Mouse (Mus musculus): ENCODE results near the gene Iqce. TPM values are rescaled to one million over a fixed set of nuclear protein-coding genes. Genes with fewer than 3 reads are reported as not detected.

Gene Iqce
- polyA plus RNA-seq, 1 experiment from 2014 or later: 26.1 TPM

GRCm38 (mm10) chr5:140628995-140629394, 73.2 kb downstream of the Iqce start:
- H3K4me2 ChIP-seq (ENCODE audit: low read depth, low read length): no peak overlapping the region
- no peaks in the 10 kb centered on the region for H3K4me1 ChIP-seq (ENCODE audit: control insufficient read depth, insufficient read depth, low read length)
- H3K36me3 ChIP-seq (ENCODE audit: control insufficient read depth, insufficient read depth, low read length): peaks cover 88% of the 10 kb centered on the region
- 99% methylated on average over 9 of the region's 9 CpGs for WGBS
- H3K9me3 ChIP-seq (ENCODE audit: control insufficient read depth, low read length): no peaks in the 10 kb centered on the region
- H3K27me3 ChIP-seq (ENCODE audit: control insufficient read depth, insufficient read depth, low read length): no peaks in the 10 kb centered on the region
- H3K9ac ChIP-seq (replicated peaks; ENCODE audit: low read depth, low read length): no peak overlapping the region
- H3K27ac ChIP-seq (ENCODE audit: low read depth, low read length): no peak overlapping the region
- ATAC-seq (ENCODE audit: low read depth): no peak
- H3K4me3 ChIP-seq (ENCODE audit: low read depth, low read length): no peak overlapping the region

- Histone ChIP-seq H3K9ac (replicated peaks; ENCODE audit: low read depth, low read length) (no peak overlapping the region), H3K27me3 (ENCODE audit: control insufficient read depth, insufficient read depth, low read length) (no peaks in the 10 kb centered on the region), H3K9me3 (ENCODE audit: control insufficient read depth, low read length) (no peaks in the 10 kb centered on the region), H3K4me3 (ENCODE audit: low read depth, low read length) (no peak overlapping the region), H3K4me2 (ENCODE audit: low read depth, low read length) (no peak overlapping the region), H3K27ac (ENCODE audit: low read depth, low read length) (no peak overlapping the region), H3K4me1 (ENCODE audit: control insufficient read depth, insufficient read depth, low read length) (no peaks in the 10 kb centered on the region), H3K36me3 (ENCODE audit: control insufficient read depth, insufficient read depth, low read length) (peaks cover 89% of the 10 kb centered on the region)
- WGBS: 94% methylated on average over 5 of the region's 5 CpGs
- no peak for ATAC-seq (ENCODE audit: low read depth)
Measured at GRCm38 (mm10) chr5:140627580-140627979, 74.6 kb downstream of the Iqce start.

- no peak overlapping the region for H3K27ac ChIP-seq (ENCODE audit: low read depth, low read length)
- no peak overlapping the region for H3K4me2 ChIP-seq (ENCODE audit: low read depth, low read length)
- ATAC-seq (ENCODE audit: low read depth): no peak
- no peaks in the 10 kb centered on the region for H3K9me3 ChIP-seq (ENCODE audit: control insufficient read depth, low read length)
- H3K36me3 ChIP-seq (ENCODE audit: control insufficient read depth, insufficient read depth, low read length): peaks cover 74% of the 10 kb centered on the region
- WGBS: 96% methylated on average over 12 of the region's 13 CpGs
- H3K4me3 ChIP-seq (ENCODE audit: low read depth, low read length): no peak overlapping the region
- H3K27me3 ChIP-seq (ENCODE audit: control insufficient read depth, insufficient read depth, low read length): no peaks in the 10 kb centered on the region
- no peaks in the 10 kb centered on the region for H3K4me1 ChIP-seq (ENCODE audit: control insufficient read depth, insufficient read depth, low read length)
- H3K9ac ChIP-seq (replicated peaks; ENCODE audit: low read depth, low read length): no peak overlapping the region
Measured at GRCm38 (mm10) chr5:140624961-140625360, 77.2 kb downstream of the Iqce start.

GRCm38 (mm10) chr5:140624238-140624637, 77.9 kb downstream of the Iqce start:
- no peak overlapping the region for H3K27ac ChIP-seq (ENCODE audit: low read depth, low read length)
- no peak overlapping the region for H3K4me3 ChIP-seq (ENCODE audit: low read depth, low read length)
- H3K4me2 ChIP-seq (ENCODE audit: low read depth, low read length): no peak overlapping the region
- H3K9me3 ChIP-seq (ENCODE audit: control insufficient read depth, low read length): no peaks in the 10 kb centered on the region
- H3K36me3 ChIP-seq (ENCODE audit: control insufficient read depth, insufficient read depth, low read length): peaks cover 68% of the 10 kb centered on the region
- H3K4me1 ChIP-seq (ENCODE audit: control insufficient read depth, insufficient read depth, low read length): no peaks in the 10 kb centered on the region
- no peaks in the 10 kb centered on the region for H3K27me3 ChIP-seq (ENCODE audit: control insufficient read depth, insufficient read depth, low read length)
- 93% methylated on average over 5 of the region's 5 CpGs for WGBS
- H3K9ac ChIP-seq (replicated peaks; ENCODE audit: low read depth, low read length): no peak overlapping the region
- no peak for ATAC-seq (ENCODE audit: low read depth)

- Histone ChIP-seq H3K27ac (ENCODE audit: low read depth, low read length) (no peak overlapping the region), H3K4me3 (ENCODE audit: low read depth, low read length) (no peak overlapping the region), H3K4me1 (ENCODE audit: control insufficient read depth, insufficient read depth, low read length) (no peaks in the 10 kb centered on the region), H3K4me2 (ENCODE audit: low read depth, low read length) (no peak overlapping the region), H3K27me3 (ENCODE audit: control insufficient read depth, insufficient read depth, low read length) (no peaks in the 10 kb centered on the region), H3K9ac (replicated peaks; ENCODE audit: low read depth, low read length) (no peak overlapping the region), H3K9me3 (ENCODE audit: control insufficient read depth, low read length) (no peaks in the 10 kb centered on the region), H3K36me3 (ENCODE audit: control insufficient read depth, insufficient read depth, low read length) (peaks cover 63% of the 10 kb centered on the region)
- no peak for ATAC-seq (ENCODE audit: low read depth)
- 87% methylated on average over 4 of the region's 4 CpGs for WGBS
Measured at GRCm38 (mm10) chr5:140623791-140624190, 78.4 kb downstream of the Iqce start.

- no peaks in the 10 kb centered on the region for H3K27me3 ChIP-seq (ENCODE audit: control insufficient read depth, insufficient read depth, low read length)
- H3K4me2 ChIP-seq (ENCODE audit: low read depth, low read length): no peak overlapping the region
- no peak for ATAC-seq (ENCODE audit: low read depth)
- no peaks in the 10 kb centered on the region for H3K9me3 ChIP-seq (ENCODE audit: control insufficient read depth, low read length)
- H3K27ac ChIP-seq (ENCODE audit: low read depth, low read length): no peak overlapping the region
- 94% methylated on average over 22 of the region's 23 CpGs for WGBS
- H3K9ac ChIP-seq (replicated peaks; ENCODE audit: low read depth, low read length): no peak overlapping the region
- no peaks in the 10 kb centered on the region for H3K4me1 ChIP-seq (ENCODE audit: control insufficient read depth, insufficient read depth, low read length)
- peaks cover 56% of the 10 kb centered on the region for H3K36me3 ChIP-seq (ENCODE audit: control insufficient read depth, insufficient read depth, low read length)
- H3K4me3 ChIP-seq (ENCODE audit: low read depth, low read length): no peak overlapping the region
Measured at GRCm38 (mm10) chr5:140622978-140623670, 79.1 kb downstream of the Iqce start.

- no peak for ATAC-seq (ENCODE audit: low read depth)
- no peak overlapping the region for H3K9ac ChIP-seq (replicated peaks; ENCODE audit: low read depth, low read length)
- H3K4me1 ChIP-seq (ENCODE audit: control insufficient read depth, insufficient read depth, low read length): no peaks in the 10 kb centered on the region
- no peaks in the 10 kb centered on the region for H3K9me3 ChIP-seq (ENCODE audit: control insufficient read depth, low read length)
- H3K36me3 ChIP-seq (ENCODE audit: control insufficient read depth, insufficient read depth, low read length): peaks cover 40% of the 10 kb centered on the region
- WGBS: 69% methylated on average over 10 of the region's 10 CpGs
- no peak overlapping the region for H3K4me3 ChIP-seq (ENCODE audit: low read depth, low read length)
- H3K27ac ChIP-seq (ENCODE audit: low read depth, low read length): 0 out of 2 replicates have a peak overlapping the region, but pooled peaks have one; percentile 4
- no peaks in the 10 kb centered on the region for H3K27me3 ChIP-seq (ENCODE audit: control insufficient read depth, insufficient read depth, low read length)
- no peak overlapping the region for H3K4me2 ChIP-seq (ENCODE audit: low read depth, low read length)
Measured at GRCm38 (mm10) chr5:140621517-140621916, 80.7 kb downstream of the Iqce start.

- Histone ChIP-seq H3K4me1 (ENCODE audit: control insufficient read depth, insufficient read depth, low read length) (no peaks in the 10 kb centered on the region), H3K27me3 (ENCODE audit: control insufficient read depth, insufficient read depth, low read length) (no peaks in the 10 kb centered on the region), H3K9me3 (ENCODE audit: control insufficient read depth, low read length) (no peaks in the 10 kb centered on the region), H3K36me3 (ENCODE audit: control insufficient read depth, insufficient read depth, low read length) (peaks cover 38% of the 10 kb centered on the region), H3K27ac (ENCODE audit: low read depth, low read length) (peak overlapping the region; percentile 4; the same call in 1 of the 2 replicates), H3K4me2 (ENCODE audit: low read depth, low read length) (no peak overlapping the region), H3K9ac (replicated peaks; ENCODE audit: low read depth, low read length) (no peak overlapping the region), H3K4me3 (ENCODE audit: low read depth, low read length) (no peak overlapping the region)
- no peak for ATAC-seq (ENCODE audit: low read depth)
- 62% methylated on average over 9 of the region's 9 CpGs for WGBS
Measured at GRCm38 (mm10) chr5:140621092-140621491, 81.1 kb downstream of the Iqce start.

GRCm38 (mm10) chr5:140619895-140620736, 82.1 kb downstream of the Iqce start:
- Histone ChIP-seq H3K27ac (ENCODE audit: low read depth, low read length) (peak overlapping the region; percentile 48; the same call in 1 of the 2 replicates), H3K4me1 (ENCODE audit: control insufficient read depth, insufficient read depth, low read length) (no peaks in the 10 kb centered on the region), H3K4me3 (ENCODE audit: low read depth, low read length) (no peak overlapping the region), H3K9me3 (ENCODE audit: control insufficient read depth, low read length) (no peaks in the 10 kb centered on the region), H3K27me3 (ENCODE audit: control insufficient read depth, insufficient read depth, low read length) (no peaks in the 10 kb centered on the region), H3K4me2 (ENCODE audit: low read depth, low read length) (no peak overlapping the region), H3K9ac (replicated peaks; ENCODE audit: low read depth, low read length) (no peak overlapping the region), H3K36me3 (ENCODE audit: control insufficient read depth, insufficient read depth, low read length) (peaks cover 33% of the 10 kb centered on the region)
- WGBS: 47% methylated on average over 7 of the region's 7 CpGs
- ATAC-seq (ENCODE audit: low read depth): peak; percentile 27

All from neural tube, embryonic 14.5 days (tissue).